Mouse (Mus musculus) MEL (cell line): ENCODE measurements around the gene Itpr1. TPM values are rescaled to one million over a fixed set of nuclear protein-coding genes. Genes with fewer than 3 reads are reported as not detected.

ENCODE experiments used
- DNase-seq: peaks from one replicate; pipeline ENCODE4 v3.0.0; 2011; ENCODE audit warnings: low read depth, low spot score
- H3K27ac ChIP-seq: 2 replicates; pipeline ENCODE4 v1.5.1; 2012; ENCODE audit warnings: low read depth, mild to moderate bottlenecking, control low read depth, low read length, moderate library complexity; ENCODE audit not compliant: control insufficient read depth
- H3K27me3 ChIP-seq, 2 experiments: fragments of 150-350 bp in 1 of 2; sonication (generic) in 1 of 2; 2 replicates each; pipeline ENCODE4 v1.6.1; 2012; ENCODE audit warnings: low read length in 2 of 2, mild to moderate bottlenecking in 2 of 2, improper control_type of control experiment in 1 of 2, moderate library complexity in 1 of 2; ENCODE audit not compliant: insufficient read depth in 2 of 2, control insufficient read depth in 1 of 2
- H3K36me3 ChIP-seq, 2 experiments: 2 replicates each; pipeline ENCODE4 v1.6.1; 2012 to 2014; ENCODE audit warnings: low read length in 2 of 2, improper control_type of control experiment in 1 of 2, inconsistent platforms in 1 of 2, mild to moderate bottlenecking in 1 of 2; ENCODE audit not compliant: insufficient read depth in 2 of 2, control insufficient read depth in 1 of 2
- H3K4me1 ChIP-seq, 2 experiments: fragments of 150-350 bp in 1 of 2; sonication (generic) in 1 of 2; 2 replicates each; pipeline ENCODE4 v1.6.1; 2012; ENCODE audit warnings: low read length in 2 of 2, improper control_type of control experiment in 1 of 2, mild to moderate bottlenecking in 1 of 2; ENCODE audit not compliant: insufficient read depth in 2 of 2, control insufficient read depth in 1 of 2
- H3K4me3 ChIP-seq, 2 experiments: fragments of 150-350 bp in 1 of 2; sonication (generic) in 1 of 2; 2 replicates each; pipeline ENCODE4 v1.5.1; 2012; ENCODE audit warnings: low read depth in 2 of 2, low read length in 2 of 2, mild to moderate bottlenecking in 2 of 2, moderate library complexity in 2 of 2, control low read depth in 1 of 2, improper control_type of control experiment in 1 of 2; ENCODE audit not compliant: control insufficient read depth in 1 of 2, insufficient read depth in 1 of 2
- H3K79me2 ChIP-seq: 2 replicates; pipeline ENCODE4 v1.6.1; 2012; ENCODE audit warnings: mild to moderate bottlenecking, low read length, moderate library complexity; ENCODE audit not compliant: control insufficient read depth, poor library complexity, insufficient read depth
- H3K9ac ChIP-seq: 2 replicates; pipeline ENCODE4 v1.6.1; 2012; ENCODE audit warnings: low read depth, mild to moderate bottlenecking, control low read depth, low read length, moderate library complexity; ENCODE audit not compliant: control insufficient read depth, poor library complexity, severe bottlenecking
- H3K9me3 ChIP-seq: fragments of 150-350 bp; sonication (generic); replicated peaks from 2 replicates; pipeline ENCODE4 v1.6.1; 2012; ENCODE audit warnings: mild to moderate bottlenecking, low read length, improper control_type of control experiment, moderate library complexity; ENCODE audit not compliant: insufficient read depth
- BHLHE40 ChIP-seq: IDR thresholded peaks from 2 replicates; pipeline ENCODE4 v1.6.1; 2012; ENCODE audit warnings: low read depth, mild to moderate bottlenecking, inconsistent platforms, low read length, improper control_type of control experiment, borderline replicate concordance
- CHD2 ChIP-seq: IDR thresholded peaks from 2 replicates; pipeline ENCODE4 v1.6.1; 2011; ENCODE audit warnings: low read length, improper control_type of control experiment
- CTCF ChIP-seq, 3 experiments: IDR thresholded peaks in 2 of 3; conservative IDR thresholded peaks in 1 of 3; 2 replicates each; pipeline ENCODE4 v1.5.1; 2011 to 2012; ENCODE audit warnings: low read length in 3 of 3, low read depth in 2 of 3, mild to moderate bottlenecking in 2 of 3, improper control_type of control experiment in 1 of 3, inconsistent platforms in 1 of 3, mixed read lengths in 1 of 3, moderate library complexity in 1 of 3; ENCODE audit not compliant: control insufficient read depth in 1 of 3, insufficient read depth in 1 of 3, poor library complexity in 1 of 3, severe bottlenecking in 1 of 3
- ELF1 ChIP-seq: IDR thresholded peaks from 2 replicates; pipeline ENCODE4 v1.6.1; 2014; ENCODE audit warnings: low read depth, mild to moderate bottlenecking, inconsistent platforms, low read length, improper control_type of control experiment, moderate library complexity
- EP300 ChIP-seq, 2 experiments: IDR thresholded peaks; 2 replicates each; pipeline ENCODE4 v1.6.1; 2011; ENCODE audit warnings: improper control_type of control experiment in 2 of 2, low read length in 2 of 2, low read depth in 1 of 2, mild to moderate bottlenecking in 1 of 2
- GATA1 ChIP-seq: IDR thresholded peaks from 2 replicates; pipeline ENCODE4 v1.6.1; 2011; ENCODE audit warnings: low read depth, low read length, improper control_type of control experiment
- HCFC1 ChIP-seq: IDR thresholded peaks from 2 replicates; pipeline ENCODE4 v1.6.1; 2012; ENCODE audit warnings: low read depth, mild to moderate bottlenecking, inconsistent platforms, low read length, improper control_type of control experiment, moderate library complexity
- KAT2A ChIP-seq: conservative IDR thresholded peaks from 2 replicates; pipeline ENCODE4 v1.6.1; 2012; ENCODE audit warnings: low read depth, low read length, improper control_type of control experiment, inconsistent platforms
- MAFK ChIP-seq: IDR thresholded peaks from 2 replicates; pipeline ENCODE4 v1.6.1; 2011; ENCODE audit warnings: low read depth, mild to moderate bottlenecking, low read length, improper control_type of control experiment, borderline replicate concordance
- MEF2A ChIP-seq: IDR thresholded peaks from 2 replicates; pipeline ENCODE4 v1.6.1; 2014; ENCODE audit warnings: low read depth, mild to moderate bottlenecking, inconsistent platforms, low read length, improper control_type of control experiment; ENCODE audit not compliant: poor library complexity, insufficient replicate concordance, severe bottlenecking; ENCODE audit errors: extremely low read depth
- MXI1 ChIP-seq: IDR thresholded peaks from 2 replicates; pipeline ENCODE4 v1.6.1; 2011; ENCODE audit warnings: mild to moderate bottlenecking, low read depth, low read length, improper control_type of control experiment
- NELFE ChIP-seq: IDR thresholded peaks from 2 replicates; pipeline ENCODE4 v1.6.1; 2011; ENCODE audit warnings: low read depth, low read length, improper control_type of control experiment
- NRF1 ChIP-seq: IDR thresholded peaks from 2 replicates; pipeline ENCODE4 v1.6.1; 2014; ENCODE audit warnings: low read depth, mild to moderate bottlenecking, inconsistent platforms, low read length, improper control_type of control experiment, moderate library complexity; ENCODE audit not compliant: poor library complexity, insufficient read depth, severe bottlenecking
- POLR2A ChIP-seq, 2 experiments: IDR thresholded peaks; 2 replicates each; pipeline ENCODE4 v1.6.1; 2011 to 2012; ENCODE audit warnings: low read length in 2 of 2, mild to moderate bottlenecking in 2 of 2, control low read depth in 1 of 2, improper control_type of control experiment in 1 of 2, low read depth in 1 of 2, moderate library complexity in 1 of 2; ENCODE audit not compliant: control insufficient read depth in 1 of 2, insufficient read depth in 1 of 2, poor library complexity in 1 of 2
- POLR2AphosphoS2 ChIP-seq: IDR thresholded peaks from 2 replicates; pipeline ENCODE4 v1.6.1; 2011; ENCODE audit warnings: low read length, improper control_type of control experiment
- RCOR1 ChIP-seq: IDR thresholded peaks from 2 replicates; pipeline ENCODE4 v1.6.1; 2012; ENCODE audit warnings: low read depth, mild to moderate bottlenecking, inconsistent platforms, low read length, improper control_type of control experiment
- SIN3A ChIP-seq: IDR thresholded peaks from 2 replicates; pipeline ENCODE4 v1.6.1; 2012; ENCODE audit warnings: low read length, improper control_type of control experiment, inconsistent platforms
- TBP ChIP-seq: IDR thresholded peaks from 2 replicates; pipeline ENCODE4 v1.8.0; 2011; ENCODE audit warnings: low read depth, low read length, improper control_type of control experiment
- TCF12 ChIP-seq: IDR thresholded peaks from 2 replicates; pipeline ENCODE4 v1.6.1; 2014; ENCODE audit warnings: low read depth, mild to moderate bottlenecking, inconsistent platforms, low read length, improper control_type of control experiment, moderate library complexity
- UBTF ChIP-seq: IDR thresholded peaks from 2 replicates; pipeline ENCODE4 v1.6.1; 2012; ENCODE audit warnings: low read depth, mild to moderate bottlenecking, inconsistent platforms, low read length, improper control_type of control experiment, moderate library complexity, borderline replicate concordance; ENCODE audit not compliant: insufficient read depth
- USF2 ChIP-seq, 2 experiments: IDR thresholded peaks; 2 replicates each; pipeline ENCODE4 v1.6.1; 2011 to 2012; ENCODE audit warnings: improper control_type of control experiment in 2 of 2, low read length in 2 of 2, borderline replicate concordance in 1 of 2, inconsistent platforms in 1 of 2, low read depth in 1 of 2, mild to moderate bottlenecking in 1 of 2; ENCODE audit not compliant: insufficient read depth in 1 of 2
- ZC3H11A ChIP-seq: IDR thresholded peaks from 2 replicates; pipeline ENCODE4 v1.6.1; 2012; ENCODE audit warnings: low read depth, mild to moderate bottlenecking, inconsistent platforms, low read length, improper control_type of control experiment
- ZNF384 ChIP-seq: IDR thresholded peaks from 2 replicates; pipeline ENCODE4 v1.6.1; 2012; ENCODE audit warnings: low read depth, mild to moderate bottlenecking, inconsistent platforms, low read length, improper control_type of control experiment
- polyA plus RNA-seq, 2 experiments: library from polyadenylated mRNA; stranded (reverse) in 1 of 2; unstranded in 1 of 2; fragments of >175 nt in 1 of 2; fragments of >200 nt in 1 of 2; gene quantifications; 2 replicates each; pipeline versions ENCODE4 v1.2.1 to v1.2.4; 2012; ENCODE audit warnings: low replicate concordance in 2 of 2, low read depth in 1 of 2; ENCODE audit not compliant: insufficient read length in 2 of 2, insufficient read depth in 1 of 2, missing spikeins in 1 of 2
- total RNA-seq: library from RNA; depleted of rRNA; stranded (reverse); fragments of 300-350 nt; gene quantifications from 2 replicates; pipeline ENCODE4 v1.2.3, GENCODE M21; 2012

The Itpr1 gene
- total and polyA plus RNA-seq, 3 experiments: 15.6 to 19.0 TPM; not detected in 1

DNA sequence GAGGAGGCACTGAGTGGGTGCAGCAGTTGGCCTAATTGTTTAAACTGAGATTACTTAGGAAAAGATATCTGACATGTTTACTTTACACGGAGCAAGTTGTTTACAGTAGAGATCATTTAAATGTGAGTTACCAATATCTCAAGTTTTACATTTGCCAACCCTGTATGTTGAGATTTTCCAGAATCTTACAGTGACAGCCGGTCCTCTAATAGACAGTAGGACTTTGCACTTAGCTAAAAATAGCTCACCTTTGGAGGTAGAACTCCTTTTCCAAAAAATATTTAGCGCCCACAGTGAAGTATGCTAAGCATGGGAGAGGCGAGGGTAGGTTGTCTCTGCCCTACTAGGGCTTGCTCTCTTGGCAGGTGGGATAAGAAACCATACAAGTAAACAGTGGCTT is 69.2 kb downstream of the Itpr1 start:
- no peaks in the 10 kb centered on the region for H3K9me3 ChIP-seq
- no peak overlapping the region for H3K9ac ChIP-seq
- H3K36me3 ChIP-seq: no peaks in the 10 kb centered on the region
- H3K4me1 ChIP-seq: peaks cover 0 to under 1% of the 10 kb centered on the region in 2 experiments; a peak in 1 of 4 replicates
- no peaks in the 10 kb centered on the region for H3K79me2 ChIP-seq
- no peak for TF ChIP-seq GATA1
- TF ChIP-seq BHLHE40: no peak
- no peak for TF ChIP-seq POLR2AphosphoS2
- TF ChIP-seq CTCF (IDR thresholded peaks at IDR 0.05 in 2 of 3, conservative IDR thresholded peaks at IDR 0.05 in 1 of 3; ENCODE audit: control insufficient read depth in 1 of 3, insufficient read depth in 1 of 3, low read depth in 2 of 3, low read length in 3 of 3, poor library complexity in 1 of 3, severe bottlenecking in 1 of 3): no peak
- TF ChIP-seq ZC3H11A: no peak
- TF ChIP-seq USF2 (IDR thresholded peaks at IDR 0.05; ENCODE audit: borderline replicate concordance in 1 of 2, insufficient read depth in 1 of 2, low read depth in 1 of 2, low read length in 2 of 2): no peak
- TF ChIP-seq SIN3A: no peak
- no peak for TF ChIP-seq POLR2A (IDR thresholded peaks at IDR 0.05; ENCODE audit: control insufficient read depth in 1 of 2, insufficient read depth in 1 of 2, low read depth in 1 of 2, low read length in 2 of 2, poor library complexity in 1 of 2)
- no peak for TF ChIP-seq NRF1
- no peak for TF ChIP-seq HCFC1
- no peak overlapping the region for H3K27ac ChIP-seq
- no peaks in the 10 kb centered on the region for H3K27me3 ChIP-seq
- no peak for DNase-seq
- no peak overlapping the region for H3K4me3 ChIP-seq

DNA sequence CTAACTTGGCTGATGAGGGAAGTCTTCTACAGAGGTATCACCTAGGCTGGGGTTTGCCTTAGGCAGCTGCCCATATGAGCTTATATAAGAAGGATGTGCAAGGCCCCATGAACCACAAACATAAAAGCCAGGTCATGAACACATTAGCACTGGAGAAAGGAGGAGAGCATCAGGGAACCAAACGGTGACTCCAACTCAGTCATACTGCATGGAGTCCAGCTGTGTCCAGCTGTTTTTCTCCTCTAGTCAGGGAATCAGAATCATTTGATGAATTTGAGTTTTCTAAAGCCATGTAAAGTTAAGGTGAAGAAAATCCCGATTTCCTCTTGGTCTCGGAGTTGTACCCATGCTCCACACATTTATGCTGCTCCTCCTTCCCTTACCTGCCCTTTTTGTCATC is 69.7 kb downstream of the Itpr1 start:
- no peak for DNase-seq
- H3K9me3 ChIP-seq: no peaks in the 10 kb centered on the region
- H3K4me3 ChIP-seq: no peak overlapping the region
- H3K4me1 ChIP-seq: no peaks in the 10 kb centered on the region
- H3K27me3 ChIP-seq: no peaks in the 10 kb centered on the region
- H3K79me2 ChIP-seq: no peaks in the 10 kb centered on the region
- H3K27ac ChIP-seq: no peak overlapping the region
- H3K9ac ChIP-seq: no peak overlapping the region
- no peak for TF ChIP-seq CTCF (IDR thresholded peaks at IDR 0.05 in 2 of 3, conservative IDR thresholded peaks at IDR 0.05 in 1 of 3; ENCODE audit: control insufficient read depth in 1 of 3, insufficient read depth in 1 of 3, low read depth in 2 of 3, low read length in 3 of 3, poor library complexity in 1 of 3, severe bottlenecking in 1 of 3)
- TF ChIP-seq MXI1: no peak
- TF ChIP-seq KAT2A: no peak
- no peak for TF ChIP-seq POLR2AphosphoS2
- TF ChIP-seq NRF1: no peak
- TF ChIP-seq ZNF384: no peak
- no peak for TF ChIP-seq BHLHE40
- TF ChIP-seq MEF2A: no peak
- no peak for TF ChIP-seq ELF1
- no peak for TF ChIP-seq EP300 (IDR thresholded peaks at IDR 0.05; ENCODE audit: low read depth in 1 of 2, low read length in 2 of 2)
- no peak for TF ChIP-seq RCOR1
- no peak for TF ChIP-seq CHD2
- no peak for TF ChIP-seq UBTF
- no peak for TF ChIP-seq TBP
- no peak for TF ChIP-seq TCF12
- TF ChIP-seq MAFK: no peak
- no peak for TF ChIP-seq NELFE
- H3K36me3 ChIP-seq: peaks cover 0 to 1% of the 10 kb centered on the region in 2 experiments; a peak in 1 of 4 replicates
